Mouse (Mus musculus) bone marrow, adult 2 months (tissue): ENCODE data around the gene Pnmal1.

Source experiments
- CTCF ChIP-seq: fragments of 200-500 bp; IDR thresholded peaks from 2 replicates; pipeline ENCODE4 v1.5.1; 2011; ENCODE audit warnings: low read length, control low read depth; ENCODE audit not compliant: control insufficient read depth, insufficient read depth
- POLR2A ChIP-seq: fragments of 200-500 bp; IDR thresholded peaks from 2 replicates; pipeline ENCODE4 v1.6.1; 2011; ENCODE audit warnings: low read depth, mild to moderate bottlenecking, control low read depth, low read length, borderline replicate concordance; ENCODE audit not compliant: control insufficient read depth

DNA sequence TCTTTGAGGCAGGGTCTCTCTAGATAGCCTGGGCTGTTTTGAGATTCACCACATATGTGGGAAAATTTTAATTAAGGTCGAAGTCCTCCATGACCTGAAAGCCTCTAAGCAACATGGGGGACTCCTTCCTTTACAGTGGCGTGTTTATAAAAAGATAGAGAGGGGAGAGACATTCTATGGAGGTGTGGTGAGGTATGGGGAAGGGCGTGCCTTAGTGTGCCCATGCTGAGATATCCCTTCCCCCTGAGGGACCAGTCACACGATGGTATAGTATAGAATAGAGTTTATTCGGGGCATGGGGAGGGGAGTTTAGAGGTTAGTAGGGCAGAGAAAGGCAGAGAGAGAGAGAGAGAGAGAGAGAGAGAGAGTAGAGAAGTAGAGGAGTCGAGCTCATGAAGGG lies 18.7 kb downstream of the Pnmal1 start:
- TF ChIP-seq POLR2A, result no peak
- no peak for TF ChIP-seq CTCF
